Mouse (Mus musculus): ENCODE data around the gene Krtap28-13. TPM values are rescaled to one million over a fixed set of nuclear protein-coding genes. Genes with fewer than 3 reads are reported as not detected.

The Krtap28-13 gene
- polyA plus RNA-seq (2012; rRNA removed): 0.18 TPM in 1 of 2 replicates, not detected in the other

DNA sequence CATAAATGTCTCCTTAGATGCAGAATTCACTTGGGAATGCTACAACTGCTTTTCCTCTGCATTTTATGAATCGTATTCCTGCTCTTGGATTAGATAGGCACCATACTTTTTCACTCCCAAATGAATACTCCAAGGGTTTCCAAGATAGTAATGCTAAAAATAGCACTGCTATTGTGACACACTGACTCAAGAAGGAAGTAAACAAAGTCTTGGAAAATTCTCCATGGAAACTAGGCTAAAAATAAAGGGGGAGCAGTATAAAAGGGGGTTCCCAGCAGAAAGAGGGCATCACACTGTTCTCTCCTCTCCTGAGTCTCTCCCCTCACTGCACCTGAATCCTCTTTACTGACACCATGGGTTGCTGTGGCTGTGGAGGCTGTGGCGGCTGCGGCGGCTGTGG lies at the start of gene Krtap28-13:
Gene Krtap28-13 (plus strand): TSS at position 288 of the 400 bp plus-strand sequence.
- no peak for DNase-seq (ENCODE audit: extremely low spot score in 1 of 2, low spot score in 1 of 2)

DNA sequence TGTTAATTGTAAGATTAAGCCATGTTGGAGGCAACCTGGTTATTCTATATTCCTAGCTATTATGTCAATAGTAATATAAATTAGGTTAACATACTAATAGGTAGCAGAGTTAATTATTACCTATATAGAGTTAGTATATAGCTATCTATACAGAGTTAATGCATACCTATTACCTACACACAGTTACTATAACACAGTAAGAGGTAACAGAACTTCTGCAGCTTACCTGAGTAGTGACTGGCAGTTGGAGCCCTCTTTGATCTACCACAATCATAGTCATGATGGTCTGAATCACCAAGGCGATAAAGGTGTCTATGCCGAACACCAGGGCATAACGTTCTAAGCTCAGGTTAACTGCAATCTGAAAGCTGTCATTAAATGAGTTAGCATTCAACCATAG lies 46.3 kb upstream of the Krtap28-13 start:
- no peak for DNase-seq (ENCODE audit: extremely low spot score in 1 of 2, low spot score in 1 of 2)

GRCm38 (mm10) chr1:83015329-83015879 lies 45.3 kb upstream of the Krtap28-13 start:
- no peak for DNase-seq (ENCODE audit: extremely low spot score in 1 of 2, low spot score in 1 of 2)

GRCm38 (mm10) chr1:83016556-83016955 lies 44.2 kb upstream of the Krtap28-13 start:
- no peak for DNase-seq (ENCODE audit: extremely low spot score in 1 of 2, low spot score in 1 of 2)

DNA sequence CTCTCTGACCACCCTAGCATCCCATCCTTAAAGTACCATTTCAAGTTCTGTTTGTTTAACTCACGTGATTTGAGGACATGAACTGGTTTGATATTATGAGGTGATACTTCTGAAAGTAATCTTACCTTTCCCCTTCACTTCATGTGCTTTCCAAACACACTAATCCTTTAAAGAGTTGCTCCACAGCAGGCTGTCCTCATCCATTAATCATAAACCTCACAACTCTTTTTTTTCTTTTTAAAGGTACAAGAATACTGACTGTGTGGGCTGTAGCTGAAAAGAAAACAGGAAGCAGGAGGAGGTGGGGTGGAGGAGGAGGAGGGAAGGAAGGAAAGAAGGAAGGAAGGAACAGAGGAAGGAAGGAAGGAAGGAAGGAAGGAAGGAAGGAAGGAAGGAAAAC lies 28.8 kb upstream of the Krtap28-13 start:
- no peak for DNase-seq (ENCODE audit: extremely low spot score in 1 of 2, low spot score in 1 of 2)

DNA sequence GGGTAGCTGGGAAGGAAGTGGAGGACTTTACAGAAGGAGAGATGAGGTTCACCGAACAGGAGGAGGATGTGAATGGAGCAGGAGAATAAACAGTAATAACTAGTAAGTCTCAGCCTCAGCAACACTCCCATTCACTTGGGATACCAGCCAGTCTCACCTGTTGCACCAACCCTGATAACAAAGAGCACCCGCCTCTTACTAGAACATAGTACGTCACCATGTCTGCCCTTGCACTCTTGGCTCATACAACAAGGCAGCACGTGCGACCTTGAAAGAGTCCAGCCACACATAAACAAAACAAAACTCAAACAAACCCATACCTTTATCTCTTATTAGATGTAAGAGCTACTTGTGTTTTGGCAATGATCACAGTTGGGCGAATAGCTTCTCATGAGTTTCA lies 28.2 kb upstream of the Krtap28-13 start:
- DNase-seq (ENCODE audit: extremely low spot score in 1 of 2, low spot score in 1 of 2): no peak

DNA sequence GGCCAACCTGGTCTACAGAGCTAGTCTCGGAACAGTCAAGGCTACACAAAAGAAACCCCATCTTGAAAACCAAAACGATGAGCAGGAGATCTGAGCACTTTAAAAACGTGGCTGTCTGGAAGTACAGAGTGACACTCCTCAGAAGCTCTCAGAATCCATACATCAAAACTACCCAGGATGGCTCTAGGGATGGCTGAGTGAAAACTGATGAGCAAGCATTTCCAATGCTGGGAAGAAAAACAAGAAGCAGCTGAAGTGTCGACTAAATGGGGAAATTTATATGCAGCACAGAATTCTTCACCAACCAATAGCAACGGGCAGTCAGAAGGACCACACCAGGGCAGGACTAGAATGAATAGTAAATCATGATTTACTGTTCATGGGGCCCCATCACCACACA lies 26.2 kb upstream of the Krtap28-13 start:
- no peak for DNase-seq (ENCODE audit: extremely low spot score in 1 of 2, low spot score in 1 of 2)

GRCm38 (mm10) chr1:83036892-83037667 lies 23.6 kb upstream of the Krtap28-13 start:
- no peak for DNase-seq (ENCODE audit: extremely low spot score in 1 of 2, low spot score in 1 of 2)

- DNase-seq (ENCODE audit: extremely low spot score in 1 of 2, low spot score in 1 of 2): peak in 1 of 2 experiments; percentile 47
Measured at GRCm38 (mm10) chr1:83038109-83038672, 22.5 kb upstream of the Krtap28-13 start, which contains the start of gene Slc19a3. TSS of gene Slc19a3 (minus strand) at chr1:83038448.

DNA sequence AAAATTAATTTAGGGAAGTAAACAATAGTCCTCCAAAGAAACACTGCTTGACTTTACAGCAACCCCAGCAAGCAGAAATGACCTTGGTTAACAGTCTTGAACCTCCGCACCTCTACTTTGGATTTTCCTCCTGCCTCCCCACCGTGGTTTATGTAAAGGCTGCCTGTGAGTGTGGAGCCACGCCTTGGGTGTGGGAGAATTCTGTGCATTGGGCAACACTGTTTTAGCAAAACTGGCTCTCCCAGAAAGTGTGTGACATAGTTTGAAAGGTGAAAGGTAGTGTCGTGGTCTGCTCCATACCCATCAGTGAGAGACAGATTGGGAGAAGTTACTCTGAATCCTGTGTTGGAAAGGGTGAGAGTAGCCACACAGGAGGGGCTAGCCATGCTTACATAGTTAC lies 21.6 kb upstream of the Krtap28-13 start:
- no peak for DNase-seq (ENCODE audit: extremely low spot score in 1 of 2, low spot score in 1 of 2)

DNA sequence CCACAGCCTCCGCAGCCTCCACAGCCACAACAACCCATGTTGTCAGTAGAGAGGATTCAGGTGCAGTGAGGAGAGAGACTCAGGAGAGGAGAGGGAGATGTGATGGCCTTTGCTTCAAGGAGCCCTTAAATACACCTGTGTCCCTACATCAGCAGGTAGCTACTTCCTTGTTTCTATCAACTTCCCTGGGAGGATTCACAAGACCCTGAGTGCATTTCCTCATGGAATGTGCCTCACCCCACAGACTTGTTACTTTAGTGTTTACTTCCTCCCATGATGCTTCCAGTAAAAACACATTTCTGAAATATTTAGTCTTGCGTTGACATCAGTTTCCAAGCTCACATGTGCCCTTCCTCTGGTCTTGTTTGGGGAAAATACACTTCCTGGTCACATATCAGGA lies 18.4 kb upstream of the Krtap28-13 start, which contains the start of gene Krtap28-10:
Gene Krtap28-10 (minus strand): TSS at position 101 of the 400 bp plus-strand sequence.
- DNase-seq (ENCODE audit: extremely low spot score in 1 of 2, low spot score in 1 of 2): no peak

DNA sequence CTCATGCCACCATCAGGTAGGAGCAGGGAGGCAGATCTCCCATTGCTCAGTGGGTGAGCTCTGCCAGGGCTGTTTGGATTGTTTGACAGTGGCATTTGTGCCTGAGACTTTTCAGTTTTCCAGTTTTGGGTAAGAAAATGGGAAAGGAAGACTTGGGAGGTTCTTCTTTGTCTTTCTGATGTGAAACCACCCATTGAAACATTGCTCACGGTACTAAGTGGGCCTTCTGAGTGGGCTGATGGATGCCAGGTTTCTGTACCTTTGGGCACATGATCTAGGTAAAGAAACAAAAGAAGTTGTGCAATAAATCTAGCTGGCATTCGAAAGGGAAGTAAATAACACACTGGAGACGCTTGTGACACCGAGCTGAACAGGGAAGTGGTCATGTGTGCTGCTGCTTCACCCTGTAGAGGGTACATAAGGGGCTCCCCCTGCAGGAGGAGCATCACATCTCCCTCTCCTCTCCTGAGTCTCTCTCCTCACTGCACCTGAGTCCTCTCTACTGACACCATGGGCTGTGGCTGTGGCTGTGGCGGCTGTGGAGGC lies 15.8 kb upstream of the Krtap28-13 start, which contains the start of gene Gm47969:
Gene Gm47969 (plus strand): TSS at position 51 of the 546 bp plus-strand sequence.
- no peak for DNase-seq (ENCODE audit: extremely low spot score in 1 of 2, low spot score in 1 of 2)

- no peak for DNase-seq (ENCODE audit: extremely low spot score in 1 of 2, low spot score in 1 of 2)
Measured at GRCm38 (mm10) chr1:83058481-83058880, 2.2 kb upstream of the Krtap28-13 start.

GRCm38 (mm10) chr1:83059278-83059677 lies 1.5 kb upstream of the Krtap28-13 start, which contains the start of gene A030005K14Rik:
TSS of gene A030005K14Rik (minus strand) at chr1:83059378.
- DNase-seq (ENCODE audit: extremely low spot score in 1 of 2, low spot score in 1 of 2): no peak

DNA sequence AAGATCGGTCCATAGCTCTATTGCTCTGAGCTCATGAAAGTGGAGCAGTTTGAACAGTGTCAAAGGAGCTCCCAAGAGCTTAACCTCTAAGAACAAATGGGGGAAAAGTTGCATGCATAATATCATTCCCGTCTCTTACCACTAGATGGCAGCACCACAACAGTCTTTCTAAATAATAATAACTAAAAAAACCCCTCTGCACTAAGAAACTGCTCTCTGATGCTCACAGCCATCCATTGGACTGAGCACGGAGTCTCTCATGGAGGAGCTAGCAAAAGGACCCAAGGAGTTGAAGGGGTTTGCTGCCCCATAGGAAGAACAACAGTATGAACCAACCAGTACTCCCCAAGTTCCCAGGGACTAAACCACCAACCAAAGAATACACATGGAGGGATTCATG lies 4.1 kb downstream of the Krtap28-13 start:
- peak in 1 of 2 experiments; percentile 51 for DNase-seq (ENCODE audit: extremely low spot score in 1 of 2, low spot score in 1 of 2)

GRCm38 (mm10) chr1:83066577-83066976 lies 5.8 kb downstream of the Krtap28-13 start:
- DNase-seq (ENCODE audit: extremely low spot score in 1 of 2, low spot score in 1 of 2): no peak

DNA sequence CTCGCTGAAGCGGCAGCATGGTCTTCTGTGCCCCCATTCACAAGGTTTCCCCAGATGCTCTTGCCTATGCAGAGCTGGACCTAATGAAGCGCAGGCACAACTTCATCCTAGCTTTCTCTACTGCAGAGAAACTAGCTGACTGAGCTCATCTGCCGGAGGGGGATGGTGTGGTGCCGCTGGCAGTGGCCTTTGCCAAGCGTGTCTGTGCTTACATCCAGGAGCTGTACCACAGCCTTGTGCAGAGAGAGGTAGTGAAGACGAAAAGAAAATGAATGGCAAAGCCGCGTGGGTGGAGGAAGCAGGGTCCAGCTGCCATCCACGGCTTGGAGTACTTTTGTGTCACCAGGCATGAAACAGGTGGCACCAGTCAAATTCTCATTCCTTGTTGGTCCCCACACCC lies 6.5 kb downstream of the Krtap28-13 start:
- DNase-seq (ENCODE audit: extremely low spot score in 1 of 2, low spot score in 1 of 2): peak in 1 of 2 experiments; percentile 12

DNA sequence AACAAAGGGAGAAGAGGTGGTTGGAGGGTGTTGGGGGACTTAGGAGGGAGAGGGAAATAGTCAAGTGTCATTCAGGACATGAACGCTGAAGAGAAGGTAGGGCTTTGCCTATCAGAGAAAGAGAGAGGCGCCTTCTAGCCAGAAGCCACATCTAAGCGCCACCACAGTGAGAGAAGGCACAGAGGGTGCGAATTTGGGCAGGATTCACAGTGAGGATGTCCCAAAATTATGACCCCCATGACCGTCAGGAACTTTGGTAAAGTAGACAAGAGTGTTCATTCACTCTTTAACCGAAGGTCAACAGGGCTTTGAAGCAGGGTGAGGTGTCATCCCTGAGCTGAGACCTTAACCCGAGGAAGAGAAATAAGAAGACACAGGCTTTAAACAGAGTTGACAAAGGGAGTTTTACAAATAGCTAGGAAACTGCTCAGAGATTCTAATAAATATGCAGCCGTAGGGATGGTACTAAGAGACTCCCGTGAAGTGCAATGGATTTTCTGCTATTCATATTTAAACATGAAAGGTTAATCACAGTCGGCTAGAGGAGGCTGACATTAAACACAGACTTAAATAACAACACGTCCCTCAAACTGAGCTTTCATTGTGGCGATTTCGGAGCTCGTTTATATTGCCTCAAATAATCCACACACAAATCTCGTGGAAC lies 14.9 kb downstream of the Krtap28-13 start:
- no peak for DNase-seq (ENCODE audit: extremely low spot score in 1 of 2, low spot score in 1 of 2)

DNA sequence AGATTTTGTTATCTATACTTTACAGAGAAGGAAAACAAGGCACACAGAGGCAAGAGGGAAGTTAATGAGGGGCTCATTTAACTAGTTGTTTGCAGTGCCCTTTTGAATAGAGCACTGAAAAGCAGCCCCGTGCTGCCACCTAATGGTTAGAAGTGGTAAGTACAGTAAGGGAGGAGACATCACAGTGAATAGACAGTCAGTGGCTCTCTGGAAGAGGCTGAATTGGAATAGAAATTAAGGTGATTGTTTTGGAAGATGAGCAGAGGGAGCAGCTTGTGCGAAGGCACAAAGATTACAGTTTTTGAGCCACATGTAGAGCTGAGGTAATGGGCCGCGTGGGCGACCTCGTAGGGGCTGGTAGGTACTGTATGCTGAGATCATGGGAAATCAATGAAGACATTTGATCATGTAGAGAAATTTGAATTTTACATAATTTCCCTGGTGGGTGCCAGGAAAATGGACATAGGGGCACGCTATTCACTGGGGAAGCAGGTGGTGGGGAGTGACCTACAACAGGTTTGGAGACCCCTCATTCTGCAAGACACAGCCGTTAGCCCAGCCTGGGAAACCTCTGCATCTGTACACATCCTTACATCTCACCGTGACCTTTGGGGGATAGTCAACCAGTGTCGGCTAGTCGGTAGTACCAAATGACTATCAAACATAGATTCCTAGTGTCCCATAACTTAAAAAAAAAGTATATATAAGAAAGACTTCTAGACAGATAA lies 15.6 kb downstream of the Krtap28-13 start:
- DNase-seq (ENCODE audit: extremely low spot score in 1 of 2, low spot score in 1 of 2): peak in 1 of 2 experiments; percentile 68

DNA sequence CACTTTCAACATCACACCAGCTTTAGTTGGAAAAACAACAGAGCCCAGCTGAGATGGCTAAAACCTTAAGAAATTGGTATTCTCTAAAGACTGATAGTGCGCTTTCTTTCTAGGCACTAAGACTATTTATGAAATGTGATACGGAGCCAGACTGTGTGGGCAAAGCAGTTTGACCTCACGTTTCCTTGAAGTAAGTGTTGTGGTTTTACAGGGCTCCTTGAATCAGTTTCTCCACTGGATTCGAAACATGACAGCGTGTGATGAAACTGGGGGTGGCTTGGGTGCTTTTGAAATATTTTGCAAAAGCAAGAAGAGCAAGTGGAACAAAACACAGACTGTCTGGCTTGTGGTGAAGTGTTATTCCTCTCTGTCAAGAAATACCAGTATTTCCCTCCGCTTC lies 16.3 kb downstream of the Krtap28-13 start:
- peak in 1 of 2 experiments; percentile 48 for DNase-seq (ENCODE audit: extremely low spot score in 1 of 2, low spot score in 1 of 2)

Data from frontal cortex, adult 2 months (tissue).